Mouse (Mus musculus): ENCODE data around the gene Aff3.

GRCm38 (mm10) chr1:38448854-38449253 is 215.9 kb downstream of the Aff3 start:
- no peak for TF ChIP-seq CTCF (IDR thresholded peaks at IDR 0.05; ENCODE audit: low read depth)
- TF ChIP-seq EP300 (IDR thresholded peaks at IDR 0.05; ENCODE audit: low read depth): no peak
